Mouse (Mus musculus): ENCODE measurements around the gene Unc93b1. TPM values are rescaled to one million over a fixed set of nuclear protein-coding genes. Genes with fewer than 3 reads are reported as not detected.

Gene Unc93b1
- 10 to 100 TPM; 49.1 to 62.5 TPM for total RNA-seq (2021)
- long read RNA-seq, experiment 1, transcript Unc93b1-203 (11 exons, 2,266 nt) = major isoform, 54 of 93 reads
- long read RNA-seq, experiment 1, partial matches to known transcripts = 26 of 93 reads
- long read RNA-seq, experiment 1, other reads (novel, unspliced or antisense) = 10 of 93 reads
- long read RNA-seq, experiment 2, transcript Unc93b1-203 (11 exons, 2,266 nt) = major isoform, 16 of 27 reads
- long read RNA-seq, experiment 2, partial matches to known transcripts = 3 of 27 reads
- long read RNA-seq, experiment 2, other reads (novel, unspliced or antisense) = 7 of 27 reads

DNA sequence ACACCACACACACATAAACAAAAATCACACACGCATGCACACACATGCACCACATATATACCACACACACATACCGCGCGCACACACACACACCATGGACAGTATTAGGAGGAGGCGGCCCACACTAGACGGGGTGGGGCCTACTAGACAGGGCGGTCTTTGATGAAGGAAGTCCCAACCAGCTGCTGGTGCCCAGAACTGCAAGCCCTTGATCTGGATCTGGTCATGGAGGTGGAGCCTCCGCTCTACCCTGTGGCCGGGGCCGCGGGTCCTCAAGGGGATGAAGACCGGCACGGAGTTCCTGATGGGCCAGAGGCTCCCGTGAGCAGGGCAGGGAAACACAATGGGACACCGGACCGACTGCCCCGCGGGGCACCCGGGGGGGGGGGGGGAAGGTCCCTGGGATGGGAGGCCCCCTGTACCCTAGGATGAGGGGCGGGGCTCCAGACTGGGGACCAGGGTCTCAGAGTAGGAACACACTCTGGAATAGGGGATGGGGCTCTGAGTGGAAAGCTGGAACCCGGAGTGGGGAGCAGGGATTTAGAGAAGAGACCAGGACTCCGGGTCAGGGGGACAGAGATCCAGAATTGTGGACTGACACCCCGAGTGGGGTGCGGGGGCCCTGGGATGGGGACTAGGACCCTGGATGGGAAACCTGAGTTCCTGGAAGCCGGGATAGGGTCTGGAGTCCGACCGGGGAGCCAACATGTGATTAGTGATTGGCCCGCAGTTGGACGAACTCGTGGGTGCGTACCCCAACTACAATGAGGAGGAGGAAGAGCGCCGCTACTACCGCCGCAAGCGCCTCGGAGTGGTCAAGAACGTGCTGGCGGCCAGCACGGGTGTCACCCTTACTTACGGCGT is at the start of gene Unc93b1:
Unc93b1 (plus strand) TSS at position 155 of the 864 bp plus-strand sequence.
- peak; percentile 88 for DNase-seq

- DNase-seq = no peak
These were observed 45.9 kb upstream of the Unc93b1 start for GRCm38 (mm10) chr19:3889096-3889495.

DNA sequence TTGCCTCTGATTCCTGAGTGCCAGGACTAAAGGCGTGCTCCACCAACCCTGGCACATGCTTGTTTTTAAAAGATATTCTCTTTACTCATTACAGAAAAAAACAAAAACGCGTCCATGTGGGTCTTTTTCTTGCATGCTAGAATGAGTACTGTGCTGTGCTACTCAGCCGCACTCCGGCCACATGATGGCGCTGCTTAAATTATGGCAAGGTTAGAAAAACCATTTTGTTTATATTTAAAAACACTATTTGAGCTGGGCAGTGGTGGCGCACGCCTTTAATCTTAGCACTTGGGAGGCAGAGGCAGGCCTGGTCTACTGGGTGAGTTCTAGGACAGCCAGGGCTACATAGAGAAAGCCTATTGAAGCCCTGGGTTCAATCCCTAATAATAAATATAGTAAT is 44.8 kb upstream of the Unc93b1 start:
- no peak for DNase-seq

- no peak for DNase-seq
These were observed 41.4 kb upstream of the Unc93b1 start for GRCm38 (mm10) chr19:3893545-3894116.

DNA sequence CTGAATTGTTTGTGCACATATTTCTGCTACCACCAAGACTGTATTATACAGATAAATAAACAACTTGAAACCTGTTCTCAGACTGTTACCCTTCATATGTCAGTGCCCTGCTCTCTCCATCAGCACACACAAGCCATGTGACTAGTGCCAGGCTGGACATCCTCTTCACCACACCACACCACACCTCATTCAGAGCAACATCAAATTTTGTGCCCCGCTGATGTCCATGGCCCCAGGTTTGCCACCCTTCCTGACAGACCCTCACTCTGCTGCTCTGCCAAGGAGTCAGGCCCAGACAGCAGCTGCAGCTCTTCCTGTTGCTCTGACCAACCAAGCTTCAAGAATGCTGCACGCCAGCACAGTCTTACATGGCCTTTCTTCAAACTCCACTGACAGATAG is 40.7 kb upstream of the Unc93b1 start:
- DNase-seq = no peak

GRCm38 (mm10) chr19:3895171-3895631 is 39.8 kb upstream of the Unc93b1 start:
- DNase-seq = no peak

DNA sequence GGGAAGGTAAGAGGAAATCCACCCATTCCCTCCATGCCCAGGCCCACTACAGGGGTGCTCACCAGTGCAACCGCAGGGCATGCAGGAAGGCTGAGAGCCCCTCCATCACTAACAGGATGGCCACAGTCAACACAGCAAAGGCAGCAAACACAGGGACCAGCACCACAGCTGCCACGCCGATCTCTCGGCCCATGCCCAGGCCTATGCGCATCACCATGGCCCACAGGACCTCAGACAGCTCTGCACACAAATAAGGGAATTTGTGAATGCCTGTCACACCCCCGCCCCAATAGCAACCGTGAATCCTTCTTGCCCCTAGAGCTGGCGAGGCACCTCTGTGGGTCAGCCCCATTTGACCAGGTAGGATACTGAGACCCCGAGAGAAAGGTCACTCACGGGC is 38.8 kb upstream of the Unc93b1 start:
- no peak for DNase-seq

DNA sequence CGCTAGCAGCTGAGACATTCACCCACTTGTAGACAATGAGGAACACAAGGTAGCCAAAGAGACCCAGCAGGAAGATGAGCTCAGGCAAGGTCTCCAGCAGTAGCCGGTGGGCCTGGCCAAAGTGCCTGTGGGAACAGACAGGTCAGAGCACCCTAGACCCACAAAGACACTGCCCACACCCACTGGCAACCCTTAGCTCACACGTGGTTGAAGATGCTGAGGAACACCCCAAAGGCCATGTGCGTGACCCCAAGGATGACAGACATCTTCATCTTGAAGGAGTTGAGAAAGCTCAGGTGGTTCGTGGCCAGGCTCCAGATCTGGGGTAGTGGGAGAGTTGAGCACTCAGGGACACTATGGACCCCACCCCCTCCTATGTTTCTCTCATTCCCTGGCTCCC is 37.4 kb upstream of the Unc93b1 start:
- no peak for DNase-seq

GRCm38 (mm10) chr19:3898952-3899351 is 36.0 kb upstream of the Unc93b1 start:
- DNase-seq = no peak

- DNase-seq = no peak
These were observed 35.4 kb upstream of the Unc93b1 start for GRCm38 (mm10) chr19:3899618-3900017.

- no peak for DNase-seq
These were observed 32.0 kb upstream of the Unc93b1 start for GRCm38 (mm10) chr19:3902966-3903365.

GRCm38 (mm10) chr19:3903648-3904362 is 31.2 kb upstream of the Unc93b1 start:
- no peak for DNase-seq

- no peak for DNase-seq
These were observed 30.7 kb upstream of the Unc93b1 start for GRCm38 (mm10) chr19:3904363-3904675.

DNA sequence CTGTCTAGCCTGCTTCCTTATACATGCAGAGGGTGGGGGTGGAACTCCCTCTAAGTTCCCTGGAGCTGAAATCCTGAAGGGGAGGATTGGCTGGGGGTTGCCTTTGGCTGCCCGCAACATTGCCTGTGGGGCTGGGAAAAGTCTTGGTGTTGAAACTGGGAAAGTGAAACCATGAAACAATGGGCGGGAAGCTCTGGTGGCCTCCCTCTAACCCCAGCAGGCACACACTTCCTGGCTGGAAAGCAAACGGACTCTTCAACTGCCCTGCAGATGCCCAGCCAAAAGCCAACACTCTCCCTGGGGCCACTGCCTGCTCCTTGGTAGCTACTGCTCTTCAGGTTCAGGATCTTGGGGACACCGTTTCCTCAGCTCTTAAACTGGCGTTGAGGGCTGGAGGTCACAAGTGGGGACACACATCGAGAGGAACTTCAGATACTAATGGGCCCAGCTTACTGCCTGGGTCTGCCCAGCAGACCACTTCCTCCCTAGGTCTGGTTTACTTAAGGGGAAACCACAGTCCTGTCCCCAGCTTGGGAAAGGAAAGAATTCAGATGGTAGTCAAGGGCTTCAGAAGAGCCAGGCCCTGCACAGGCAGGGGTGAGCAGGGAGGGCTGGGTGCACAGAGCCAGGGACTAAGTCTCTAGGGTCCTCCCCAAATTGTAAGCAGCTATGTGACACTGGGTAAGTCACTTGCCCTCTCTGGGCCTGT is 29.6 kb upstream of the Unc93b1 start:
- peak; percentile 46 to 70 for DNase-seq

DNA sequence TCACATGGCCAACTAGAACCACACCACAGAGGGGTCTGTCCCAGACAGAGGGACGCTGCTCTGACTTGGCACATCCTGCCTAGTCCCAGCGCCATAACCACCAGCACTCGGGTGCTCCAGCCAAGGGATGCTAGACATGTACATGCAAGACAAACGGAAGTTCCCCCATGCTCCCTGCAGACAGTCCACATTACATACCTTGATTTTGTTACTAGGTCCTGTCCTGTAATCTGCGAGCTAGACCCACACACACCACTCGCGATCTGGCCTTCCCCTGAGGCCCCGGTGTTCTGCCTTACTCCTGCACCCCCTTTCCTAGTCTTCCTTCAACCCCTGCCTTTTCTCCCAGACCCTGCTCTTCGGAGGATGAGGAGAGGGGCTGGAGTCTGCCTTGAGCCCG is 28.7 kb upstream of the Unc93b1 start:
- DNase-seq = no peak

DNA sequence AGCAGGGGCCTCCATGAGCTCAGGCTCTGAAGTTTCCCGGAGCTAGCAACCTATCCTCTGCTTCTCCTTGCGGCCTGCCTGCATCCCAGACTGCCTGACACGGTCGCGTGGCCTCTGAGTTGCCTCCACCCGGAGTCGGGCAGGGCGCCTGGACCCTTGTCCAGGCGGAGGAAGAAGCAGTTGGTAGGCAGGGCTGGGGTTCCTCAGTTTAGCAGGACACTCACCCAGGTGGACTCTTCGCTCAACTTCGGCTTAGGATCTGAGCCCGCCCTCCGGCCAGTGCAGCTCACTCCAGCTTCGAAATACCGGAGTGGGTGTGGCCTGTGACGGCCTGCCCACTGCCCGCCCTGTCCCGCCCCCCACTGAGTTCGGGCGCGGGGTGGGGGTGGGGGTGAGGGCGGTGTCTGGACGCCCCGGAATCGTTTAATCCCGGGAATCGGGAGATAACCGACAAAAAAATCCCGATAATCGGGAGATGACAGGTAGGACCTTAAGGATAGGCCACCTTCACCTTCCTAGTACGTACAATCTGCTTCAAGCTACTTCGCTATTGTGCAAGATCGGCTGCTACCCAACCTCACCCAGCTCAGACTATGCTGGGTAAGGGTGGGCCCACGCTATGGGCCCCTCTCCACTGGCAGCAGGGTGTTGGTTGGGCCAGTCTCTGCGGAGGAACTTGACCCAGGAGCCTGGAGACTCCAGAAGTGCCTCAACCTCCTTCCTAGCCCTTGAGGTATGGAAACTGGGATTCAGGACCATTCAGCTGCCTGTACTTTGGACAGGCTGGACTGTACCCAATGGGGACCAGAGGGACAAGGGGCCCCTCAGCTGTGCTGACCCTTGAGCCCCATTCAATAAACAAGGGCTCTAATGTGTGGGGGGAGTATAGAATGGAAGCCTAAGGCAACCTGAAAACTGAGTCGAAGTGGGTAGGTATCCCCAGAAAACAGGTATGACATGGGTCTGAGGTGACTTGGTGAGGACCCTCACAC is 27.9 kb upstream of the Unc93b1 start, which contains the start of gene Tcirg1:
Tcirg1 (minus strand) TSS at position 339 of the 992 bp plus-strand sequence.
- peak; percentile 89 to 92 for DNase-seq

- DNase-seq = no peak
These were observed 26.9 kb upstream of the Unc93b1 start for GRCm38 (mm10) chr19:3907876-3908660.

- peak; percentile 64 to 68 for DNase-seq
These were observed 24.8 kb upstream of the Unc93b1 start for GRCm38 (mm10) chr19:3910206-3910605.

Data from adrenal gland, postnatal 36 days (tissue).